ENCODE assay signal across 13 mouse cellular contexts in genomic region chr11:119187800-119188197, GRCm38 (mm10). TPM values are rescaled to one million over a fixed set of nuclear protein-coding genes. Genes with fewer than 3 reads are reported as not detected.
DNase-seq lines count a peak whose midpoint lies in the region; ATAC-seq and TF ChIP-seq lines count a peak whose summit lies in the region.
"Had no signal": no experiment of that assay in that cellular context is flagged by ENCODE, and none has a peak within 500 bp of the region (broad histone marks: within the 10 kb centered on the region; RNA-seq: fewer than 3 reads in every experiment).

No protein-coding gene starts in this region.

- intact Hi-C loops in left cerebral cortex, adult 2 months (cut with DNase I): no loop called here

- no peak for DNase-seq in cerebellum, adult 11 months
- DNase-seq in left cerebral cortex, adult 2 months (ENCODE audit: extremely low spot score in 1 of 2, low spot score in 2 of 2): no peak
- DNase-seq in right cerebral cortex, adult 2 months (ENCODE audit: low spot score in 2 of 2): no peak

- no peak overlapping the region for H3K4me2 ChIP-seq in intestine, embryonic 16.5 days (ENCODE audit: low read depth, low read length)
- no peak overlapping the region for H3K4me2 ChIP-seq in intestine, embryonic 15.5 days (replicated peaks)
- H3K4me2 ChIP-seq in limb, embryonic 15.5 days: no peak overlapping the region
- H3K4me2 ChIP-seq: heart, embryonic 12.5 days had no signal

- TF ChIP-seq CTCF in left cerebral cortex, adult 2 months (IDR thresholded peaks at IDR 0.05): no peak

- H3K27ac ChIP-seq in intestine, embryonic 16.5 days (ENCODE audit: low read length): peak overlapping the region; percentile 47; the same call in 1 of the 2 replicates
- H3K27ac ChIP-seq in intestine, embryonic 15.5 days: no peak overlapping the region
- H3K27ac ChIP-seq in brown adipose tissue, adult 24 weeks (replicated peaks; ENCODE audit: low read depth, low read length): 0 out of 2 replicates have a peak overlapping the region, but pooled peaks have one; percentile 68
- peak overlapping the region; percentile 51 for H3K27ac ChIP-seq in limb, embryonic 15.5 days
- no peak overlapping the region for H3K27ac ChIP-seq in left cerebral cortex, adult 2 months
- H3K27ac ChIP-seq: liver, embryonic 14.5 days had no signal

- no peak overlapping the region for H3K9ac ChIP-seq in intestine, embryonic 16.5 days (ENCODE audit: low read depth, low read length)
- H3K9ac ChIP-seq in intestine, embryonic 15.5 days: no peak overlapping the region
- no peak overlapping the region for H3K9ac ChIP-seq in limb, embryonic 15.5 days
- H3K9ac ChIP-seq: liver, embryonic 14.5 days had no signal

- H3K9me3 ChIP-seq in intestine, embryonic 16.5 days (ENCODE audit: control insufficient read depth, low read length): no peaks in the 10 kb centered on the region
- H3K9me3 ChIP-seq in intestine, embryonic 15.5 days: no peaks in the 10 kb centered on the region
- H3K9me3 ChIP-seq in limb, embryonic 15.5 days: no peaks in the 10 kb centered on the region
- H3K9me3 ChIP-seq: heart, embryonic 12.5 days; megakaryocyte, embryonic 14.5 days had no signal

- H3K27me3 ChIP-seq in intestine, embryonic 16.5 days (replicated peaks; ENCODE audit: control insufficient read depth, insufficient read depth, low read length): no peaks in the 10 kb centered on the region
- H3K27me3 ChIP-seq in intestine, embryonic 15.5 days (replicated peaks): no peaks in the 10 kb centered on the region
- H3K27me3 ChIP-seq in limb, embryonic 15.5 days: no peaks in the 10 kb centered on the region

- no peaks in the 10 kb centered on the region for H3K36me3 ChIP-seq in intestine, embryonic 16.5 days (ENCODE audit: control insufficient read depth, insufficient read depth, low read length)
- no peaks in the 10 kb centered on the region for H3K36me3 ChIP-seq in intestine, embryonic 15.5 days
- no peaks in the 10 kb centered on the region for H3K36me3 ChIP-seq in limb, embryonic 15.5 days
- H3K36me3 ChIP-seq: heart, embryonic 12.5 days had no signal

- peak; percentile 58; the same call in 1 of the 2 replicates for ATAC-seq in cerebellum, adult (ENCODE audit: insufficient number of reproducible peaks, low FRiP score, low TSS enrichment)
- ATAC-seq in intestine, embryonic 16.5 days: no peak; the same call in 1 of the 2 replicates
- no peak for ATAC-seq in intestine, embryonic 15.5 days
- no peak for ATAC-seq in limb, embryonic 15.5 days (ENCODE audit: insufficient number of reproducible peaks, low FRiP score, low TSS enrichment, low read depth)

- WGBS in intestine, embryonic 16.5 days: 63% methylated on average over 10 of the region's 10 CpGs
- WGBS in intestine, embryonic 15.5 days: 61% methylated on average over 10 of the region's 10 CpGs
- 52% methylated on average over 10 of the region's 10 CpGs for WGBS in limb, embryonic 15.5 days

- H3K4me3 ChIP-seq in intestine, embryonic 16.5 days (ENCODE audit: low read length): no peak overlapping the region
- H3K4me3 ChIP-seq in intestine, embryonic 15.5 days (replicated peaks): no peak overlapping the region
- H3K4me3 ChIP-seq in brown adipose tissue, adult 24 weeks (ENCODE audit: insufficient read depth, low read depth, low read length): no peak overlapping the region
- H3K4me3 ChIP-seq in limb, embryonic 15.5 days: no peak overlapping the region
- no peak overlapping the region for H3K4me3 ChIP-seq in left cerebral cortex, adult 2 months
- H3K4me3 ChIP-seq: erythroblast, embryonic 14.5 days; heart, embryonic 12.5 days; megakaryocyte, embryonic 14.5 days had no signal

- H3K4me1 ChIP-seq in intestine, embryonic 16.5 days (ENCODE audit: control insufficient read depth, insufficient read depth, low read length): peaks cover 56% of the 10 kb centered on the region
- peaks cover 46% of the 10 kb centered on the region for H3K4me1 ChIP-seq in intestine, embryonic 15.5 days (replicated peaks)
- H3K4me1 ChIP-seq in brown adipose tissue, adult 24 weeks (ENCODE audit: control insufficient read depth, insufficient read depth, insufficient read length, low read length): peaks cover 24% of the 10 kb centered on the region
- H3K4me1 ChIP-seq in limb, embryonic 15.5 days: peaks cover 52% of the 10 kb centered on the region

RNA-seq across cellular contexts. Expression of gene Tbc1d16, which starts 40.5 kb away (rescaled TPM):
- 11.0 and 12.7 TPM in 2 replicates for polyA plus RNA-seq in intestine, embryonic 16.5 days (2015; fragmentation: Nextera tagmentation; extraction: Ambion mirVana)
- polyA plus RNA-seq in intestine, embryonic 15.5 days (2015; fragmentation: Nextera tagmentation; extraction: Ambion mirVana): 13.9 and 15.3 TPM in 2 replicates
- 3.3 and 4.4 TPM in 2 replicates for polyA plus RNA-seq in brown adipose tissue, adult 24 weeks (2012; ENCODE audit: insufficient read depth, insufficient read length, missing spikeins)
- 17.4 and 18.3 TPM in 2 replicates for polyA plus RNA-seq in limb, embryonic 15.5 days (2015; fragmentation: Nextera tagmentation; extraction: Ambion mirVana)
- total RNA-seq in left cerebral cortex, adult 2 months (2021): 10 to 100 TPM; 25.2 to 34.6 TPM

RNA-seq across cellular contexts. Expression of gene Ccdc40, which starts 40.6 kb away (rescaled TPM):
- polyA plus RNA-seq in intestine, embryonic 16.5 days (2015; fragmentation: Nextera tagmentation; extraction: Ambion mirVana): 1.4 and 2.8 TPM in 2 replicates
- 2.5 and 2.6 TPM in 2 replicates for polyA plus RNA-seq in intestine, embryonic 15.5 days (2015; fragmentation: Nextera tagmentation; extraction: Ambion mirVana)
- not detected in 2 replicates for polyA plus RNA-seq in brown adipose tissue, adult 24 weeks (2012; ENCODE audit: insufficient read depth, insufficient read length, missing spikeins)
- 1.9 and 2.2 TPM in 2 replicates for polyA plus RNA-seq in limb, embryonic 15.5 days (2015; fragmentation: Nextera tagmentation; extraction: Ambion mirVana)
- total RNA-seq in left cerebral cortex, adult 2 months (2021): 1 to 10 TPM; 1.3 to 1.5 TPM
- total RNA-seq: neutrophil, adult 5-6 weeks had no signal

Comparison
In these comparisons a context has a peak if more than half of its experiments do, and no peak if none do; other contexts are left out.
1. H3K27ac ChIP-seq: peak in intestine, embryonic 16.5 days (single experiment), brown adipose tissue, adult 24 weeks (single experiment) and limb, embryonic 15.5 days (single experiment); none in intestine, embryonic 15.5 days (single experiment) and left cerebral cortex, adult 2 months (single experiment).